Mouse (Mus musculus): Measurements from ENCODE around the gene Slfn8.
"Not testable (repeated sequence)": the region's sequence is repeated elsewhere in the genome, so short reads cannot be mapped to it uniquely, and the experiment has no call there.

Gene Slfn8

GRCm38 (mm10) chr11:82990612-82991385 is 29.8 kb downstream of the Slfn8 start:
- DNase-seq, result not testable (repeated sequence)

DNA sequence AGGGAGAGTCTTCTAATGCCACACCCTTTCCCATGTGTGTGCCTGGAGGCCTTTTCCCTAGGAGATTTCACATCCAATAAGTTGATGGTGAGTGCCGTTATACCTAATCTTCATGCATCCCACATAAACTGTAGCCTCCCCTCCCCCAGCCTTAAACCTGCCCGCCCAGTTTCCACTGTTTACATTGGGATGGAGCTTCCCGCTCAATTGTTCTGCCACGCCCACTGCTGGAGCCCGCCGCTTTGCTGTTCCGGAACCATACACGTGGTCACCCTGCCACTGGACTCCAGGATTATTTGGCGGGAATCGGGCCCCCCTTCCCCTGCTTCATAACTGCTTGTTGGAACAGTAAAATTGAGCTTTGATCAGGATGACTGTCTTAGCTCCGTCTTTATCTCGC is 31.3 kb downstream of the Slfn8 start:
- DNase-seq, result no peak

DNA sequence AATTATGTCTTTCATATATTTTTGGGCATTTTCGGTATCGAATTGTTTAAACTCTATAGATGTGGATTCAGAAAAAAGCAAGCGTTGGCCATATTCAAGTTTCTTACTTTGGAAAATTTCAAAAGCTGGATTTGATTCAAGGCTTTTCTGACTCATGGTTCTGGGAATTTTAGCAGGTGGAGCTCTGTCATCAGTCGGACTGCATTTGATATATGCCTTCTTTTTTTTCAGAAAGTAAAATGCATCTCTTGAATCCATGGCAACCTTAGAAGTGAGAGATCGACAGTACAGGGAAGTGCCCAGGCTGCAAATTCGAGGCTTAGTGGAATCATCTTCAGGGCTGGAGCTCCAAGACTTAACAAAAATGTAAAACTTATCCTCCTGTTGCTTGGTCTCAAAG is 33.0 kb downstream of the Slfn8 start:
- DNase-seq, result no peak

GRCm38 (mm10) chr11:82983193-82983592 is 37.4 kb downstream of the Slfn8 start:
- no peak for DNase-seq

GRCm38 (mm10) chr11:82982409-82982808 is 38.2 kb downstream of the Slfn8 start:
- not testable (repeated sequence) for DNase-seq

GRCm38 (mm10) chr11:82973916-82974315 is 46.7 kb downstream of the Slfn8 start:
- no peak for DNase-seq

- no peak for DNase-seq
These were observed 49.0 kb downstream of the Slfn8 start for GRCm38 (mm10) chr11:82971590-82971974.

DNA sequence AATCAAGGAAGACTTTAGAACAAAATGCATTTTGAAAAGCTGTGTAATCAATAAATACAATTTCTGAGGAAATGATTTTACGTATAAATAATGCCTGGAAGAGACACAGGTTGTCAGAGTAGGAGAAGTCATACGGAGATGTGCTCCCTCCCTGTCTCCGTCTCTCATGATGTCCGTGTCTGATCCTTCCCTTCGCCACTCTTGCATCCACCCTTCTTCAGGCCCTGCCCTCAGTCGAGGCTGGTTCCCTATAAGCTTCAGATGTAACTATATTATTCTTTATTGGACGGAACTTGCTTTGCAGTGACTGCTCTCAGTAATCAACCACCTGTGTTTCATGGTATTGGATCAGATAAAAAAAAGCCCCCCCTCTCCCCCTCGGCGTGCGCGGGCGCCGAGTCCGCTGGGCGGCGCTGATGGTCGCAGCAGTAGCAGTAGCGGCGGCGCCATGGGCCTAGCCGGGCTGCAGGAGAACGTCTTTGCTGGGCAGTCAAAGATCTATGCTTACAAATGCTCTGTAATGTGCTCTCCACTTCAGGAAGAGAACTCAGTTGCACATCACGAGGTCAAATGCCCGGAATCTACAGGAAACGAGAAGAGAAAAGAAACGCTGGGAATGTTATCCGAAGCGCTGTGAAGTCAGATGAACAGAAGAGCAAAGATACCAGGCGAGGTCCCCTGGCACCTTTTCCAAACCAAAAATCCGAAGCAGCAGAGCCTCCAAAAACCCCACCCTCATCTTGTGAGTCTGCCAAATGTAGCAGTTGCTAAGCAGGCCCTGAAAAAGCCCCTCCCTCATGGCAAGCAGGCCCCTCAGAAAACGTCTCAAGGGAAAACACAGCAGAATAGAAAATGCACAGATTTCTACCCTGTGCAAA is 49.7 kb downstream of the Slfn8 start:
- peak; percentile 46 to 60 for DNase-seq

GRCm38 (mm10) chr11:82962215-82962614 is 58.4 kb downstream of the Slfn8 start:
- no peak for DNase-seq

- DNase-seq, result no peak
These were observed 58.9 kb downstream of the Slfn8 start for GRCm38 (mm10) chr11:82961743-82962142.

DNA sequence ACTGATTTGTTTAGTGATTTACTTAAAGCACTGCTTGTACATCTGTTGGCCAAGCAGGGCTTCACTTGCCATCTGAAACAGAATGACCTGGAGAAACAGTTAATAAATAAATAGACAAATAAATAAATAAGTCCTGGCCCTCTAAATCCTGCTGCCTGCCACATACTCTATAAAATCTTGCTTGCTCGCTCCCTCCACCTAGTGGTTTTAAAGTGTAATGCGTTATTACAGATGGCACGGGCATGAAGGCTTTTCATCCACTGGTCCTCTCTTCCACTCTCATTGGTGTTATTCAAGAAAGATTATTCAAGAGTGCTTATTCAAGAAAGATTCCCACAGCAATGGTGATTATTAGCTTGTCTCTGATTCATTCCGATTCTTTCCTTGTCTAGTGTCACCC is 61.0 kb downstream of the Slfn8 start:
- peak; percentile 38 to 44 for DNase-seq

- no peak for DNase-seq
These were observed 63.7 kb downstream of the Slfn8 start for GRCm38 (mm10) chr11:82956925-82957324.

DNA sequence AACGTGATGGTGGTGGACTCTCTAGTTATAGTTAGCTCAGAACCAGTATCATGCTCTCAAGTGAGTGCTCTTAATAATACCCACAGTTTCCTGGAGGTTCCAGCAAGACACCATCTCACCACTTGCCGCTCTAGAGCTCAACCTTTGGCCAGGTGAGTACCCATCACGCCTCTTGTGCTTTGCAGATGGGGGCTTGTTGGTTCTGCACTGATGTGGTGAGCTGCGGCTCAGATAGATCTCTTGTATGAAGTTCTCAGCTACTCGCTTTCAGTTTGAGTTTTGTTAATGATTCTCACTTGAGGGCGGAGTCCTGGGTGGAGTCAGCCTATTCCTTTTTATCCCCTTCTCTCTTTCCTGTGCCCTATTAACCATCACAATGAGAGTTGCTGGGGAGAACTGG is 66.0 kb downstream of the Slfn8 start:
- DNase-seq, result no peak

DNA sequence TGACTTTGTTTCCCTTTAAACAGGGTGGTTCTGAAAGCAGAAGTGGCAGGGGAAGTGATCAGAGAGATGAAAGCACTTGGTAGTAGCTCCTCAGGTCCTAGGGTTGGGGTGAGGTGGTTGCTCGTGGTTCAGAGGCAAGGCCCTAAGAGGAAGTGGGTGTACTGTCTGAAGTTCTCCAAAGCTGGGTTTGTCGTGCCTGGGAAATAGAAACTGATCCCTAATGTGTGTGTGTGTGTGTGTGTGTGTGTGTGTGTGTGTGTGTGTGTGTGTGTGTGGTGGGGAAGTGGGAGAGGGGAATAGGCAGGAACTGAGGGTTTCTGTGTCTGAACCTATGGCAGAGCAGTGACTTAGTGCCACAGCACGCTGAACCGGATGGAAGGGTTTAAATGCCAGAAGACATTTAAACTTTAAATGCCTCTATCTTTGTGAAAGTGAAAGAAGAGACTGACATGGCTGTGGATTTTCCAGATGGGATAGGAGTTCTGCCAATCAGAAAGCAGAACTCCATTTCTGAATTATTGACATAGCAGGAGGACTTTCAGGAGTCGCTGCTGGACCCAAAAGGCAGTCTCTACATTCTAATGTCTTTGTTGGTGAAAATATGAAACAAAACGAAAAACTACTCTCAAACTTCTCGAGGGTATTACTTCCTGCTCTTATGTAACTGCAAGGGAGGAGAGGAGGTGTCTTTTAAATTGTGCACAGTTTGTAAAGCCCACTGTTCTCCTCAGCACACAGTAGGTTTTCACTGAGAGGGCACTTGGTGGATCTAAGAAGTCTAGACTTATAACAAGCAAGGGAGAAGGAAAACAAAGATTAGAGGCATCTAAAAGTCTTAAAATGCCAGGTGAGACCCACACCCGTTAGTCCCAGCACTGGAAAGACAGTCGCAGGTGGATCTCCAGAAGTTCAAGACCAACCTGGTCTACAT is 67.7 kb downstream of the Slfn8 start:
- no peak for DNase-seq
